Mouse (Mus musculus): Measurements from ENCODE around the gene Rps6kc1.

DNA sequence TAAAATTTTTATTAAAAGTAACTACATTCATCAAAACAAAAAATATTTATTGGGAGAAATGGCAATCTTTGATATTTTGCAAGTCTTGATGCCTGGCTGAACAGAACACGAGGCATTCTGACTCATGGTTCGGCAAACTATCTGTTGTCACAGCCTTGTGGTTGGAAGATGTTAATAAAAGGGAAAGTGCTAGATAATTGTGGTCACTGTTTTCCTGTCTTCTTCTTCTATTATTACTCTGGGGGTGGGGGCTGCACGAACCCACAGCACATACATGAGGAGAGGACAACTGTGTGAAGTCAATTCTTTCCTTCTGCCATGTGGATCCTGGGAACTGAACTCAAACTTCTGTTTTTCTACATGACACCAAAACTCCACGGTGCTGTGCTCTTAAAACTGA is 36.5 kb downstream of the Rps6kc1 start:
- TF ChIP-seq CTCF (IDR thresholded peaks at IDR 0.05; ENCODE audit: borderline replicate concordance, control insufficient read depth, extremely low read depth, insufficient read depth, low read length, poor library complexity) (no peak), POLR2A (IDR thresholded peaks at IDR 0.05; ENCODE audit: control insufficient read depth, extremely low read depth, insufficient read depth, low read length, poor library complexity) (no peak)

All from thymus, adult 2 months (tissue).